Mouse (Mus musculus) hematopoietic stem cell, adult 5-6 weeks (primary cell): Measurements from ENCODE around the gene Ugt2b1. TPM values are rescaled to one million over a fixed set of nuclear protein-coding genes. Genes with fewer than 3 reads are reported as not detected.
"Not testable (repeated sequence)": the region's sequence is repeated elsewhere in the genome, so short reads cannot be mapped to it uniquely, and the experiment has no call there.

Source experiments
- ATAC-seq, 2 experiments: fragments of 125-278 bp in 1 of 2; replicated peaks in 1 of 2; 2 replicates each; pipeline ENCODE4 v1.8.0; 2016 to 2017; ENCODE audit warnings: inconsistent platforms in 2 of 2, mild to moderate bottlenecking in 2 of 2, moderate number of reproducible peaks in 2 of 2, low read depth in 1 of 2, moderate TSS enrichment in 1 of 2; ENCODE audit not compliant: low FRiP score in 2 of 2, poor library complexity in 2 of 2, severe bottlenecking in 2 of 2, insufficient read depth in 1 of 2, low TSS enrichment in 1 of 2
- total RNA-seq: library from RNA; stranded (forward); fragments of 172-1452, 232-1000 nt; gene quantifications from 2 replicates; pipeline ENCODE4 v1.2.3, GENCODE M21; 2017

Ugt2b1 gene
- not detected in 2 replicates for total RNA-seq

- no peak for ATAC-seq
These were observed at the start of gene Ugt2b1 for GRCm38 (mm10) chr5:86926426-86926825. Gene Ugt2b1 (minus strand): TSS chr5:86926530.

GRCm38 (mm10) chr5:86967271-86967670 lies 40.9 kb upstream of the Ugt2b1 start:
- not testable (repeated sequence) for ATAC-seq

- not testable (repeated sequence) for ATAC-seq
These were observed 36.5 kb upstream of the Ugt2b1 start for GRCm38 (mm10) chr5:86962849-86963248.

- ATAC-seq: no peak
These were observed 35.4 kb upstream of the Ugt2b1 start for GRCm38 (mm10) chr5:86961587-86962358.

GRCm38 (mm10) chr5:86960504-86960903 lies 34.2 kb upstream of the Ugt2b1 start:
- ATAC-seq: no peak

GRCm38 (mm10) chr5:86942111-86942510 lies 15.8 kb upstream of the Ugt2b1 start:
- no peak for ATAC-seq

- ATAC-seq: no peak
These were observed 5.6 kb downstream of the Ugt2b1 start for GRCm38 (mm10) chr5:86920661-86921233.

GRCm38 (mm10) chr5:86911357-86912099 lies 14.8 kb downstream of the Ugt2b1 start:
- ATAC-seq: no peak

- no peak for ATAC-seq
These were observed 15.6 kb downstream of the Ugt2b1 start for GRCm38 (mm10) chr5:86910770-86911169.

- no peak for ATAC-seq
These were observed 19.6 kb downstream of the Ugt2b1 start, which contains the start of gene Ugt2b34 for GRCm38 (mm10) chr5:86906758-86907157. Gene Ugt2b34 (minus strand): TSS chr5:86906937.

- ATAC-seq: no peak
These were observed 36.4 kb downstream of the Ugt2b1 start for GRCm38 (mm10) chr5:86889933-86890332.

GRCm38 (mm10) chr5:86888420-86888819 lies 37.9 kb downstream of the Ugt2b1 start:
- no peak for ATAC-seq

GRCm38 (mm10) chr5:86887081-86887480 lies 39.2 kb downstream of the Ugt2b1 start:
- no peak for ATAC-seq

GRCm38 (mm10) chr5:86886620-86887019 lies 39.7 kb downstream of the Ugt2b1 start:
- ATAC-seq: no peak

- no peak for ATAC-seq
These were observed 54.5 kb downstream of the Ugt2b1 start for GRCm38 (mm10) chr5:86871877-86872276.
